Mouse (Mus musculus) hindbrain, embryonic 11.5 days (tissue): ENCODE data around the gene Ttc28. TPM values are rescaled to one million over a fixed set of nuclear protein-coding genes. Genes with fewer than 3 reads are reported as not detected.

Experiments used
- ATAC-seq: fragments of 200-750 bp; cut with Nextera tagmentation; 2 replicates; pipeline ENCODE4 v1.8.0; 2017; ENCODE audit warnings: mild to moderate bottlenecking, moderate TSS enrichment, moderate library complexity; ENCODE audit not compliant: low FRiP score
- DNase-seq: peaks from one replicate; pipeline ENCODE4 v3.0.0-alpha.2; 2015; ENCODE audit warnings: low spot score
- H3K27ac ChIP-seq: fragments of 300-500 bp; sonication (generic); 2 replicates; pipeline ENCODE4 v1.5.1; 2014; ENCODE audit warnings: mild to moderate bottlenecking, low read depth, low read length
- H3K27me3 ChIP-seq: fragments of 300-500 bp; sonication (generic); 2 replicates; pipeline ENCODE4 v1.6.1; 2014; ENCODE audit warnings: mild to moderate bottlenecking, low read length, moderate library complexity, mixed read lengths; ENCODE audit not compliant: control insufficient read depth, insufficient read depth
- H3K36me3 ChIP-seq: fragments of 300-500 bp; sonication (generic); 2 replicates; pipeline ENCODE4 v1.6.1; 2014; ENCODE audit warnings: mild to moderate bottlenecking, low read length, moderate library complexity, mixed read lengths; ENCODE audit not compliant: control insufficient read depth, insufficient read depth
- H3K4me1 ChIP-seq: fragments of 300-500 bp; sonication (generic); replicated peaks from 2 replicates; pipeline ENCODE4 v1.6.1; 2014; ENCODE audit warnings: low read length, mixed read lengths; ENCODE audit not compliant: control insufficient read depth, insufficient read depth
- H3K4me2 ChIP-seq: fragments of 300-500 bp; sonication (generic); replicated peaks from 2 replicates; pipeline ENCODE4 v1.6.1; 2014; ENCODE audit warnings: mild to moderate bottlenecking, low read depth, low read length
- H3K4me3 ChIP-seq: fragments of 300-500 bp; sonication (generic); 2 replicates; pipeline ENCODE4 v1.5.1; 2014; ENCODE audit warnings: low read depth, low read length
- H3K9ac ChIP-seq: fragments of 300-500 bp; sonication (generic); 2 replicates; pipeline ENCODE4 v1.6.1; 2014; ENCODE audit warnings: low read depth, low read length
- H3K9me3 ChIP-seq: fragments of 300-500 bp; sonication (generic); 2 replicates; pipeline ENCODE4 v1.6.1; 2016; ENCODE audit warnings: low read length; ENCODE audit not compliant: control insufficient read depth
- WGBS: fragments of 180-500 bp; shearing (Covaris S2); extraction: QIAGEN DNeasy Blood & Tissue Kit; methylation state at CpG from one replicate; pipeline ENCODE4 v1.1.7; 2014; 5-methylcytosine and 5-hydroxymethylcytosine counted together
- polyA plus RNA-seq: library from polyadenylated mRNA; unstranded; fragments of >200 nt; fragmentation: Nextera tagmentation; extraction: Ambion mirVana; gene quantifications from 2 replicates; pipeline ENCODE4 v1.2.1, GENCODE M21; 2014

Gene Ttc28
- polyA plus RNA-seq, 1 experiment from 2014 or later, result 15.6 TPM

- 0 out of 2 replicates have a peak, but pooled peaks cover 4% of the 10 kb centered on the region for H3K4me1 ChIP-seq
- no peaks in the 10 kb centered on the region for H3K9me3 ChIP-seq
- WGBS, result 87% methylated on average over 11 of the region's 11 CpGs
- H3K27me3 ChIP-seq, result no peaks in the 10 kb centered on the region
- no peaks in the 10 kb centered on the region for H3K36me3 ChIP-seq
- no peak overlapping the region for H3K4me2 ChIP-seq
- ATAC-seq (no peak), DNase-seq (no peak)
- H3K4me3 ChIP-seq, result no peak overlapping the region
- no peak overlapping the region for H3K27ac ChIP-seq
- H3K9ac ChIP-seq, result no peak overlapping the region
Observed at GRCm38 (mm10) chr5:111059140-111059921, 179.7 kb downstream of the Ttc28 start.

GRCm38 (mm10) chr5:111060246-111060745, 180.7 kb downstream of the Ttc28 start:
- 0 out of 2 replicates have a peak, but pooled peaks cover 4% of the 10 kb centered on the region for H3K4me1 ChIP-seq
- no peaks in the 10 kb centered on the region for H3K36me3 ChIP-seq
- H3K4me3 ChIP-seq, result no peak overlapping the region
- no peak overlapping the region for H3K9ac ChIP-seq
- no peak overlapping the region for H3K27ac ChIP-seq
- H3K27me3 ChIP-seq, result no peaks in the 10 kb centered on the region
- 59% methylated on average over 6 of the region's 6 CpGs for WGBS
- no peak overlapping the region for H3K4me2 ChIP-seq
- ATAC-seq (no peak), DNase-seq (no peak)
- H3K9me3 ChIP-seq, result no peaks in the 10 kb centered on the region

- no peaks in the 10 kb centered on the region for H3K27me3 ChIP-seq
- no peak overlapping the region for H3K4me3 ChIP-seq
- no peaks in the 10 kb centered on the region for H3K36me3 ChIP-seq
- no peaks in the 10 kb centered on the region for H3K9me3 ChIP-seq
- ATAC-seq (no peak), DNase-seq (no peak)
- H3K9ac ChIP-seq, result no peak overlapping the region
- H3K27ac ChIP-seq, result no peak overlapping the region
- H3K4me1 ChIP-seq, result peaks cover 2% of the 10 kb centered on the region; the same call in 1 of the 2 replicates
- H3K4me2 ChIP-seq, result no peak overlapping the region
- WGBS, result 76% methylated on average over 3 of the region's 3 CpGs
Observed at GRCm38 (mm10) chr5:111063155-111063554, 183.6 kb downstream of the Ttc28 start.

GRCm38 (mm10) chr5:111063991-111064390, 184.4 kb downstream of the Ttc28 start:
- WGBS, result 74% methylated on average over 3 of the region's 3 CpGs
- no peaks in the 10 kb centered on the region for H3K36me3 ChIP-seq
- no peak for ATAC-seq
- H3K27me3 ChIP-seq, result no peaks in the 10 kb centered on the region
- H3K9ac ChIP-seq, result no peak overlapping the region
- H3K4me3 ChIP-seq, result no peak overlapping the region
- H3K9me3 ChIP-seq, result no peaks in the 10 kb centered on the region
- DNase-seq, result no peak
- H3K4me1 ChIP-seq, result no peaks in the 10 kb centered on the region; the same call in 1 of the 2 replicates
- no peak overlapping the region for H3K4me2 ChIP-seq
- H3K27ac ChIP-seq, result no peak overlapping the region

GRCm38 (mm10) chr5:111065770-111066169, 186.2 kb downstream of the Ttc28 start:
- Histone ChIP-seq H3K27ac (no peak overlapping the region), H3K4me2 (no peak overlapping the region), H3K4me3 (no peak overlapping the region), H3K9me3 (no peaks in the 10 kb centered on the region), H3K4me1 (no peaks in the 10 kb centered on the region; the same call in 1 of the 2 replicates), H3K27me3 (no peaks in the 10 kb centered on the region), H3K36me3 (no peaks in the 10 kb centered on the region), H3K9ac (no peak overlapping the region)
- DNase-seq (no peak), ATAC-seq (no peak)
- 85% methylated on average over 4 of the region's 4 CpGs for WGBS

GRCm38 (mm10) chr5:111069503-111069902, 189.9 kb downstream of the Ttc28 start:
- Histone ChIP-seq H3K4me3 (no peak overlapping the region), H3K36me3 (no peaks in the 10 kb centered on the region), H3K27me3 (no peaks in the 10 kb centered on the region), H3K4me2 (no peak overlapping the region), H3K9me3 (no peaks in the 10 kb centered on the region), H3K27ac (no peak overlapping the region), H3K9ac (no peak overlapping the region), H3K4me1 (peaks cover 6% of the 10 kb centered on the region)
- 94% methylated on average over 5 of the region's 5 CpGs for WGBS
- ATAC-seq, result no peak
- DNase-seq, result no peak

- no peak overlapping the region for H3K9ac ChIP-seq
- no peak overlapping the region for H3K4me2 ChIP-seq
- no peak overlapping the region for H3K4me3 ChIP-seq
- no peaks in the 10 kb centered on the region for H3K9me3 ChIP-seq
- no peaks in the 10 kb centered on the region for H3K36me3 ChIP-seq
- no peaks in the 10 kb centered on the region for H3K27me3 ChIP-seq
- ATAC-seq (no peak), DNase-seq (no peak)
- 92% methylated on average over 5 of the region's 5 CpGs for WGBS
- H3K4me1 ChIP-seq, result peaks cover 6% of the 10 kb centered on the region
- H3K27ac ChIP-seq, result no peak overlapping the region
Observed at GRCm38 (mm10) chr5:111069931-111070330, 190.3 kb downstream of the Ttc28 start.

GRCm38 (mm10) chr5:111070361-111070760, 190.8 kb downstream of the Ttc28 start:
- H3K4me1 ChIP-seq, result peaks cover 6% of the 10 kb centered on the region
- H3K36me3 ChIP-seq, result no peaks in the 10 kb centered on the region
- H3K9ac ChIP-seq, result no peak overlapping the region
- no peak for ATAC-seq
- H3K9me3 ChIP-seq, result no peaks in the 10 kb centered on the region
- no peak overlapping the region for H3K4me2 ChIP-seq
- no peaks in the 10 kb centered on the region for H3K27me3 ChIP-seq
- DNase-seq, result no peak
- WGBS, result 75% methylated on average over 6 of the region's 6 CpGs
- H3K4me3 ChIP-seq, result no peak overlapping the region
- no peak overlapping the region for H3K27ac ChIP-seq

GRCm38 (mm10) chr5:111073316-111073736, 193.7 kb downstream of the Ttc28 start:
- no peak for ATAC-seq
- WGBS, result 72% methylated on average over 6 of the region's 6 CpGs
- Histone ChIP-seq H3K4me3 (no peak overlapping the region), H3K4me1 (peaks cover 6% of the 10 kb centered on the region; the same call in 1 of the 2 replicates), H3K9ac (no peak overlapping the region), H3K4me2 (no peak overlapping the region), H3K27ac (no peak overlapping the region), H3K36me3 (no peaks in the 10 kb centered on the region), H3K27me3 (no peaks in the 10 kb centered on the region), H3K9me3 (no peaks in the 10 kb centered on the region)
- no peak for DNase-seq
